Mouse (Mus musculus): ENCODE data around the gene Dcaf12. TPM values are rescaled to one million over a fixed set of nuclear protein-coding genes. Genes with fewer than 3 reads are reported as not detected.
A peak's percentile ranks its signal among the peaks of the same experiment; 100 is the strongest.

The Dcaf12 gene
- total and polyA plus RNA-seq, 3 experiments: 26.5 to 57.9 (median 31.5) TPM

DNA sequence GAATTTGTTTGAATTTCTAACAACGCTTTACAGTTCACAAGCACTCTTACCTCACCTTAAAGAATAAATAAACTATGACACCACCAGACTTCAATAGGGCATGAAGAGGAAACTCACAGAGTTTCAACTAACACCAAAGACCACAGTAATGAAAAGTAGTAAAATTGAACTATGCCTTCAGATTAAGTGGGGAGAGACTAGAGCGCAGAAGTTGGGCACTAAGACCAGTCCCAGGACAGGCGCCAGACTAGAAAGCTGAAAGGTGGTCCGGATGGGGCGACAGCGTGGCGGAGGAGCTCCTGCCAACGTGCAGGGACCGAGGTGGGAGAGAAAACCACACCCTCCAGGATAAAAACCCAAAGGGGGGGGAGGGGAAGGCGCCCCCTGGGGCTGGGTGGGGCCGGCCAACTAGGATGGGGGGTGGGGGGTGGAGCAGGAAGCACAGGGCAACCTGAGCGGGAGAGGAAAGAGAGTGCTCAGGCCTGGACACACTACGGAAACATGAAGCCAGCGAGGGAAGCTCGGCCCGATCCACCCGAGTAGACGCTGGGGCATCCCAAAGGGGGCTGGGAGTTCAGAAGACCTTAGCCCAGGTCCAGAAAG, 40.2 kb downstream of the Dcaf12 start:
- no peak for DNase-seq
- Histone ChIP-seq H3K79me2 (replicated peaks; ENCODE audit: control insufficient read depth, insufficient read depth, low read length) (peaks cover 3% of the 10 kb centered on the region; the same call in 1 of the 2 replicates), H3K4me1 (ENCODE audit: control insufficient read depth, insufficient read depth, low read length) (peaks cover 4% of the 10 kb centered on the region), H3K27me3 (ENCODE audit: control insufficient read depth, insufficient read depth, low read length) (no peaks in the 10 kb centered on the region), H3K9ac (ENCODE audit: low read depth, low read length) (peak overlapping the region; percentile 88), H3K4me3 (peak overlapping the region; percentile 69), H3K36me3 (ENCODE audit: control insufficient read depth, insufficient read depth, low read length) (no peaks in the 10 kb centered on the region), H3K27ac (peak overlapping the region; percentile 94)
- 2% methylated on average over 17 of the region's 18 CpGs for WGBS
- intact Hi-C loops (cut with DNase I): loop anchor here (2.0 kb wide), 1 partner anchor 40 kb away; the partner anchor contains the start of gene Dcaf12
- no peak for TF ChIP-seq CTCF (IDR thresholded peaks at IDR 0.05)
- no peak for TF ChIP-seq EP300 (IDR thresholded peaks at IDR 0.05; ENCODE audit: insufficient read depth, low read depth, low read length)
- TF ChIP-seq POLR2A (IDR thresholded peaks at IDR 0.05; ENCODE audit: insufficient read depth, low read depth, low read length): no peak

DNA sequence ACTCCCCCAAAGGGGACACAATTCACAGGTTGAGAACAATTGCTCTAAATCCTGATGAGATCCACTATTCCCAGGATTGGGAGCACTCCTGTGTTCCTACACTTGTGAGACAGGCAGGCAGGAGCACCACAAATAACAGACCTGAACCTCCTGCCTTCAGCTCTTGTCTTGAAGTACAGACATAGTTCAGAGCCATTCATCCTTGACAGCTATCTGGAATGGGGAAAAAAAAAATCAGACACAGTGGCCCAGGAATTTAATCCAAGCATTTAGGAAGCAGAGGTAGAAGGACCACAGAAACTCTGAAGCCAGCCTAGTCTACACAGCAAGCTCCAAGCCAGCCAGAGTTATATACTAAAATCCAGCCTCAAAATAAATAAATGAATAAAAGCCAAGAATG, 46.6 kb downstream of the Dcaf12 start:
- Histone ChIP-seq H3K79me2 (replicated peaks; ENCODE audit: control insufficient read depth, insufficient read depth, low read length) (peaks cover 7% of the 10 kb centered on the region; the same call in 1 of the 2 replicates), H3K4me1 (ENCODE audit: control insufficient read depth, insufficient read depth, low read length) (peaks cover 4% of the 10 kb centered on the region), H3K4me3 (no peak overlapping the region), H3K27me3 (ENCODE audit: control insufficient read depth, insufficient read depth, low read length) (no peaks in the 10 kb centered on the region), H3K36me3 (ENCODE audit: control insufficient read depth, insufficient read depth, low read length) (peaks cover 3% of the 10 kb centered on the region; the same call in 1 of the 2 replicates), H3K9ac (ENCODE audit: low read depth, low read length) (no peak overlapping the region), H3K27ac (no peak overlapping the region)
- intact Hi-C loops (cut with DNase I): no loop called here
- TF ChIP-seq POLR2A (IDR thresholded peaks at IDR 0.05; ENCODE audit: insufficient read depth, low read depth, low read length) (no peak), CTCF (IDR thresholded peaks at IDR 0.05) (no peak), EP300 (IDR thresholded peaks at IDR 0.05; ENCODE audit: insufficient read depth, low read depth, low read length) (no peak)
- no peak for DNase-seq

DNA sequence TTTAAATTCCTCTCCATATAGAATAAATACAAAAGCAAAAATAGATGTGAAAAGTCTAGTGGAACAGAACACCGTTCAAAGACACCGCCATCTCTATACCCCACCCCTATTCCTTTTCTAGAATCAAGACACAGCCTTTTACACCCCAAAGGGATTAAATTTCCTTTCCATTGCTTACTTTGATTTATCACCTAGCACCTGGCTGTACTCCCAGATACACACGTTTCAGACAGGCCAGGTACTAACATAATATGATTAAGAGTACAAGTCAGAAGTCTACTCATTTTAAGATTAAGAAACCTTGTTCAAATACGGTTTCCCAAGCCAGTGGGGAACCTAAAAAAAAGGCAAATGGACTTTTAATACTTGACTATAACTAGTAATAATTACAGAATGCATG, 48.3 kb downstream of the Dcaf12 start:
- Histone ChIP-seq H3K27me3 (ENCODE audit: control insufficient read depth, insufficient read depth, low read length) (no peaks in the 10 kb centered on the region), H3K9ac (ENCODE audit: low read depth, low read length) (no peak overlapping the region), H3K27ac (no peak overlapping the region), H3K4me1 (ENCODE audit: control insufficient read depth, insufficient read depth, low read length) (peaks cover 3% of the 10 kb centered on the region), H3K4me3 (no peak overlapping the region), H3K79me2 (replicated peaks; ENCODE audit: control insufficient read depth, insufficient read depth, low read length) (peaks cover 7% of the 10 kb centered on the region; the same call in 1 of the 2 replicates), H3K36me3 (ENCODE audit: control insufficient read depth, insufficient read depth, low read length) (peaks cover 3% of the 10 kb centered on the region; the same call in 1 of the 2 replicates)
- WGBS: 66% methylated on average over 4 of the region's 4 CpGs
- intact Hi-C loops (cut with DNase I): no loop called here
- TF ChIP-seq POLR2A (IDR thresholded peaks at IDR 0.05; ENCODE audit: insufficient read depth, low read depth, low read length) (no peak), CTCF (IDR thresholded peaks at IDR 0.05) (no peak), EP300 (IDR thresholded peaks at IDR 0.05; ENCODE audit: insufficient read depth, low read depth, low read length) (no peak)
- no peak for DNase-seq

DNA sequence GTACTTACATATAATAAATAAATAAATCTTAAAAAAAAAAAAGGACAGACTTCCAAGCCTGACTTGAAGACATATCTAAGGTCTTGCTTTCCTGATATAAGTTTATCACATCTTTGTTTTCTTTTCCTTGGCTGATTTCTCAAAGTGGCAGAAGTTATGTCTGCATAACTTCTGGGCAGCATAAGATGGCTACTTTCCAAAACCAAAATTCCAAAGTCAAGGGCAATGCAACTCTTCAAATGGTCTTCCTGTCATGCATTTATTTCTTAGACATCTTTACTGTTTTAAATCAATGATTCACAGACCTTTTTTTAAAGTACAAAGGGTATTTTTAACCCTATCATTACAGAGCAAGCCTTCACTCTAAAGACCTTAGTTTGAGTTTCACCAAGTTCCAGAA, 54.0 kb downstream of the Dcaf12 start:
- Histone ChIP-seq H3K36me3 (ENCODE audit: control insufficient read depth, insufficient read depth, low read length) (peaks cover 8% of the 10 kb centered on the region), H3K4me1 (ENCODE audit: control insufficient read depth, insufficient read depth, low read length) (peaks cover 3% of the 10 kb centered on the region), H3K27ac (no peak overlapping the region; the same call in 1 of the 2 replicates), H3K27me3 (ENCODE audit: control insufficient read depth, insufficient read depth, low read length) (no peaks in the 10 kb centered on the region), H3K4me3 (no peak overlapping the region), H3K9ac (ENCODE audit: low read depth, low read length) (no peak overlapping the region), H3K79me2 (replicated peaks; ENCODE audit: control insufficient read depth, insufficient read depth, low read length) (0 out of 2 replicates have a peak, but pooled peaks cover 4% of the 10 kb centered on the region)
- intact Hi-C loops (cut with DNase I): no loop called here
- DNase-seq: no peak
- TF ChIP-seq POLR2A (IDR thresholded peaks at IDR 0.05; ENCODE audit: insufficient read depth, low read depth, low read length): no peak
- no peak for TF ChIP-seq EP300 (IDR thresholded peaks at IDR 0.05; ENCODE audit: insufficient read depth, low read depth, low read length)
- no peak for TF ChIP-seq CTCF (IDR thresholded peaks at IDR 0.05)

DNA sequence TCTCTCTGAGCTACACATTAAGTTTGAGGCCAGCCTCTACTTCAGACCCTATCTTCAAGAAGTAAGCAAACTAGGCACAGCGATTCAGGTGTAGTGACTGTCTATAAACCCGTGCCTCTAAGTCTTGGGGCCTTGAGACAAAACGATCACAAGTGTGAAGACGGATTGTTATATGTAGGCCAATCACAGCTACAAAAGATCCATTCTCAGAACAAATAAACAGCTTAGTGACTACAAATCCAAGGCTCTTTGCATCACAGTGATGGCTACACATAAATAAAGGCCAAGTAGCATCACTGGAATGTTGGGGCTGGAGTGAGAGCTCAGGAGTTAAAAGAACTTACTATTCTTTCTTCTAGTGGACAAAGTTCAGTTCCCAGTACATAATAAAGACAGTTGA, 55.7 kb downstream of the Dcaf12 start:
- Histone ChIP-seq H3K4me3 (no peak overlapping the region), H3K36me3 (ENCODE audit: control insufficient read depth, insufficient read depth, low read length) (peaks cover 7% of the 10 kb centered on the region), H3K4me1 (ENCODE audit: control insufficient read depth, insufficient read depth, low read length) (peaks cover 3% of the 10 kb centered on the region), H3K27ac (no peak overlapping the region), H3K27me3 (ENCODE audit: control insufficient read depth, insufficient read depth, low read length) (no peaks in the 10 kb centered on the region), H3K79me2 (replicated peaks; ENCODE audit: control insufficient read depth, insufficient read depth, low read length) (peaks cover 4% of the 10 kb centered on the region; the same call in 1 of the 2 replicates), H3K9ac (ENCODE audit: low read depth, low read length) (no peak overlapping the region)
- TF ChIP-seq EP300 (IDR thresholded peaks at IDR 0.05; ENCODE audit: insufficient read depth, low read depth, low read length) (no peak), POLR2A (IDR thresholded peaks at IDR 0.05; ENCODE audit: insufficient read depth, low read depth, low read length) (no peak), CTCF (IDR thresholded peaks at IDR 0.05) (no peak)
- no peak for DNase-seq
- intact Hi-C loops (cut with DNase I): no loop called here
- 90% methylated on average over 4 of the region's 4 CpGs for WGBS

DNA sequence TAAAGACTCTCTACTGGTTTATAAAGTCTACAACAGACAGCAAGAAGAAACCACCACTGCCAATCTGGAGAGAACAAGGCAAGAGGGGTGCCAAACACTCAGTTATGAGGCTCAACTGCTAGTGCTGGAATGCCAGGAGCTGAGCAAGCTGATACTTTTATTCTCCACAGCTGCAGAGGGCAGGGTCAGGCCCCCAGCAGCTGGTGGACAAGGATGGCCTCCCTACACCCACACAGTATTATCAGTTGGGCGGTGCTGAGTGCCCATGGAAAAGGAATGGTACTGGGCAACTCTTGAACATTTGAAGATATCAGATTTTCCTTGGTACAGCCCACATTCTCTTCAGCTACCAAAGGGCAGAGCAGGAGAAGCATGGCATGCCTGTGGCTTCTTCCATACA, 56.9 kb downstream of the Dcaf12 start:
- 57% methylated on average over 1 of the region's 1 CpGs for WGBS
- H3K36me3 ChIP-seq (ENCODE audit: control insufficient read depth, insufficient read depth, low read length): peaks cover 9% of the 10 kb centered on the region
- H3K79me2 ChIP-seq (replicated peaks; ENCODE audit: control insufficient read depth, insufficient read depth, low read length): peaks cover 2% of the 10 kb centered on the region; the same call in 1 of the 2 replicates
- H3K4me3 ChIP-seq: no peak overlapping the region
- H3K9ac ChIP-seq (ENCODE audit: low read depth, low read length): no peak overlapping the region
- H3K27ac ChIP-seq: peak overlapping the region; percentile 89; the same call in 1 of the 2 replicates
- TF ChIP-seq EP300 (IDR thresholded peaks at IDR 0.05; ENCODE audit: insufficient read depth, low read depth, low read length): no peak
- TF ChIP-seq CTCF (IDR thresholded peaks at IDR 0.05): no peak
- no peak for TF ChIP-seq POLR2A (IDR thresholded peaks at IDR 0.05; ENCODE audit: insufficient read depth, low read depth, low read length)
- H3K4me1 ChIP-seq (ENCODE audit: control insufficient read depth, insufficient read depth, low read length): peaks cover 3% of the 10 kb centered on the region
- peak in 1 of 2 experiments; percentile 23 for DNase-seq
- intact Hi-C loops (cut with DNase I): no loop called here
- no peaks in the 10 kb centered on the region for H3K27me3 ChIP-seq (ENCODE audit: control insufficient read depth, insufficient read depth, low read length)

All from heart, adult 2 months (tissue).